Mouse (Mus musculus): ENCODE data around the gene Add3. TPM values are rescaled to one million over a fixed set of nuclear protein-coding genes. Genes with fewer than 3 reads are reported as not detected.

Add3 gene
- polyA plus RNA-seq, 1 experiment from 2014 or later, result 100 TPM

DNA sequence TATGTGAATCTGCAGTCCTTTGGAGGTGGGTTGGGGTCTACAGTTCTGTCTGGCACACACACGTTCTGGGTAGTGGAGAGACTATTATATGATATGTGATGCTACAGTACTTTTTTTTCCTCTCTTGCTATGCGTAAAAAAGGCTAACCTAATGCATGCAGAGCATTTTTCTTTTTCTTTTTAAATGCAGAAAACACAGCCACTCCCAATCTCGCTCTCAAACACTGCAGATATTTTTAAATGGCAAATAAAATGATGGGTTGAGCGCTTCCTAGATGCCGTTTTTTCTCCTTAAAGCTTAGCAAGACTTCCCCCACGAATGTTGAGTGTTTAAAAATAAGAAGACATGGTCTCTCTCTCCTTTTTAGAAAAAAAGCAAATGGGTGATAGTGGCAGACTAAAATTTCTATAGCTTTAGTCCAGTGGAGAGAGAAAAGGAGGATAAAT is 584 bp downstream of the Add3 start:
- Histone ChIP-seq H3K4me2 (replicated peaks; ENCODE audit: low read depth, low read length) (peak overlapping the region; percentile 86), H3K9me3 (ENCODE audit: low read length) (no peaks in the 10 kb centered on the region), H3K27me3 (replicated peaks; ENCODE audit: insufficient read depth, low read length) (no peaks in the 10 kb centered on the region), H3K4me3 (ENCODE audit: low read depth, low read length) (peak overlapping the region; percentile 94), H3K9ac (replicated peaks; ENCODE audit: low read depth) (peak overlapping the region; percentile 58), H3K4me1 (ENCODE audit: insufficient read depth, low read depth, low read length) (peaks cover 4% of the 10 kb centered on the region; the same call in 1 of the 2 replicates), H3K36me3 (ENCODE audit: insufficient read depth, low read length) (no peaks in the 10 kb centered on the region), H3K27ac (ENCODE audit: low read length) (peak overlapping the region; percentile 90)
- TF ChIP-seq CTCF (IDR thresholded peaks at IDR 0.05) (no peak), EP300 (IDR thresholded peaks at IDR 0.05) (no peak)
- 2% methylated on average over 6 of the region's 6 CpGs for WGBS
- DNase-seq (ENCODE audit: low spot score) (no peak), ATAC-seq (no peak)

GRCm38 (mm10) chr19:53141251-53142072 is 1.2 kb downstream of the Add3 start:
- H3K4me3 ChIP-seq (ENCODE audit: low read depth, low read length), result peak overlapping the region; percentile 94
- WGBS, result 2% methylated on average over 23 of the region's 23 CpGs
- no peaks in the 10 kb centered on the region for H3K27me3 ChIP-seq (replicated peaks; ENCODE audit: insufficient read depth, low read length)
- no peaks in the 10 kb centered on the region for H3K36me3 ChIP-seq (ENCODE audit: insufficient read depth, low read length)
- H3K4me2 ChIP-seq (replicated peaks; ENCODE audit: low read depth, low read length), result peak overlapping the region; percentile 86
- no peaks in the 10 kb centered on the region for H3K9me3 ChIP-seq (ENCODE audit: low read length)
- TF ChIP-seq CTCF (IDR thresholded peaks at IDR 0.05), result no peak
- peak; percentile 25; the same call in 1 of the 2 replicates for TF ChIP-seq EP300 (IDR thresholded peaks at IDR 0.05)
- ATAC-seq, result peak; percentile 0; the same call in 1 of the 2 replicates
- H3K4me1 ChIP-seq (ENCODE audit: insufficient read depth, low read depth, low read length), result peaks cover 7% of the 10 kb centered on the region; the same call in 1 of the 2 replicates
- H3K27ac ChIP-seq (ENCODE audit: low read length), result peak overlapping the region; percentile 90
- DNase-seq (ENCODE audit: low spot score), result peak; percentile 74
- H3K9ac ChIP-seq (replicated peaks; ENCODE audit: low read depth), result peak overlapping the region; percentile 58

- peak overlapping the region; percentile 90 for H3K9ac ChIP-seq (replicated peaks; ENCODE audit: low read depth)
- no peaks in the 10 kb centered on the region for H3K27me3 ChIP-seq (replicated peaks; ENCODE audit: insufficient read depth, low read length)
- peak; percentile 72 for TF ChIP-seq CTCF (IDR thresholded peaks at IDR 0.05)
- TF ChIP-seq EP300 (IDR thresholded peaks at IDR 0.05), result no peak
- 2% methylated on average over 80 of the region's 84 CpGs for WGBS
- peak overlapping the region; percentile 94 for H3K4me3 ChIP-seq (ENCODE audit: low read depth, low read length)
- H3K27ac ChIP-seq (ENCODE audit: low read length), result peak overlapping the region; percentile 90
- H3K4me1 ChIP-seq (ENCODE audit: insufficient read depth, low read depth, low read length), result peaks cover 7% of the 10 kb centered on the region; the same call in 1 of the 2 replicates
- peak; percentile 95 for ATAC-seq
- H3K9me3 ChIP-seq (ENCODE audit: low read length), result no peaks in the 10 kb centered on the region
- no peaks in the 10 kb centered on the region for H3K36me3 ChIP-seq (ENCODE audit: insufficient read depth, low read length)
- peak overlapping the region; percentile 86 for H3K4me2 ChIP-seq (replicated peaks; ENCODE audit: low read depth, low read length)
- peak; percentile 99 for DNase-seq (ENCODE audit: low spot score)
Observed at GRCm38 (mm10) chr19:53142190-53143107, 2.2 kb downstream of the Add3 start.

- under 1% methylated on average over 47 of the region's 48 CpGs for WGBS
- ATAC-seq (peak; percentile 1; the same call in 1 of the 2 replicates), DNase-seq (ENCODE audit: low spot score) (peak; percentile 33)
Observed at GRCm38 (mm10) chr19:53143108-53143971, 3.1 kb downstream of the Add3 start.

GRCm38 (mm10) chr19:53145075-53145474 is 4.8 kb downstream of the Add3 start:
- no peaks in the 10 kb centered on the region for H3K27me3 ChIP-seq (replicated peaks; ENCODE audit: insufficient read depth, low read length)
- TF ChIP-seq CTCF (IDR thresholded peaks at IDR 0.05) (no peak), EP300 (IDR thresholded peaks at IDR 0.05) (no peak)
- DNase-seq (ENCODE audit: low spot score), result no peak
- peak overlapping the region; percentile 86; the same call in 1 of the 2 replicates for H3K4me2 ChIP-seq (replicated peaks; ENCODE audit: low read depth, low read length)
- WGBS, result 5% methylated on average over 2 of the region's 2 CpGs
- no peaks in the 10 kb centered on the region for H3K9me3 ChIP-seq (ENCODE audit: low read length)
- H3K4me3 ChIP-seq (ENCODE audit: low read depth, low read length), result no peak overlapping the region
- no peaks in the 10 kb centered on the region for H3K36me3 ChIP-seq (ENCODE audit: insufficient read depth, low read length)
- no peak overlapping the region for H3K27ac ChIP-seq (ENCODE audit: low read length)
- no peak for ATAC-seq
- peaks cover 7% of the 10 kb centered on the region; the same call in 1 of the 2 replicates for H3K4me1 ChIP-seq (ENCODE audit: insufficient read depth, low read depth, low read length)
- no peak overlapping the region for H3K9ac ChIP-seq (replicated peaks; ENCODE audit: low read depth)

More at GRCm38 (mm10) chr19:53143108-53143971, 3.1 kb downstream of the Add3 start:
- Histone ChIP-seq H3K9ac (replicated peaks; ENCODE audit: low read depth) (peak overlapping the region; percentile 90), H3K27me3 (replicated peaks; ENCODE audit: insufficient read depth, low read length) (no peaks in the 10 kb centered on the region), H3K4me3 (ENCODE audit: low read depth, low read length) (peak overlapping the region; percentile 94), H3K36me3 (ENCODE audit: insufficient read depth, low read length) (no peaks in the 10 kb centered on the region), H3K4me2 (replicated peaks; ENCODE audit: low read depth, low read length) (peak overlapping the region; percentile 86), H3K9me3 (ENCODE audit: low read length) (no peaks in the 10 kb centered on the region), H3K4me1 (ENCODE audit: insufficient read depth, low read depth, low read length) (peaks cover 7% of the 10 kb centered on the region; the same call in 1 of the 2 replicates), H3K27ac (ENCODE audit: low read length) (peak overlapping the region; percentile 89)
- TF ChIP-seq EP300 (IDR thresholded peaks at IDR 0.05), result 0 out of 2 replicates have a peak, but pooled peaks have one; percentile 9
- TF ChIP-seq CTCF (IDR thresholded peaks at IDR 0.05), result no peak

Measured in lung, postnatal 0 days (tissue).